Mouse (Mus musculus) kidney, adult 2 months (tissue): ENCODE measurements around the gene Gabrr2. TPM values are rescaled to one million over a fixed set of nuclear protein-coding genes. Genes with fewer than 3 reads are reported as not detected.
"Not testable (repeated sequence)": the region's sequence is repeated elsewhere in the genome, so short reads cannot be mapped to it uniquely, and the experiment has no call there.

ENCODE experiments used
- DNase-seq: peaks from one replicate; pipeline ENCODE4 v3.0.0; 2021
- H3K27ac ChIP-seq: fragments of 200-500 bp; 2 replicates; pipeline ENCODE4 v1.5.1; 2012; ENCODE audit warnings: low read depth, low read length, control low read depth, inconsistent platforms; ENCODE audit not compliant: insufficient read depth
- H3K27me3 ChIP-seq: fragments of 200-500 bp; replicated peaks from 2 replicates; pipeline ENCODE4 v1.6.1; 2012; ENCODE audit warnings: mild to moderate bottlenecking, moderate library complexity, low read length, inconsistent platforms; ENCODE audit not compliant: control insufficient read depth, insufficient read depth
- H3K36me3 ChIP-seq: fragments of 200-500 bp; 2 replicates; pipeline ENCODE4 v1.6.1; 2012; ENCODE audit warnings: mild to moderate bottlenecking, moderate library complexity, low read length, inconsistent platforms; ENCODE audit not compliant: control insufficient read depth, insufficient read depth
- H3K4me1 ChIP-seq: fragments of 200-500 bp; 2 replicates; pipeline ENCODE4 v1.6.1; 2011; ENCODE audit warnings: low read length; ENCODE audit not compliant: control insufficient read depth, insufficient read depth
- H3K4me3 ChIP-seq: fragments of 200-500 bp; 2 replicates; pipeline ENCODE4 v1.5.1; 2011; ENCODE audit warnings: mild to moderate bottlenecking, low read depth, low read length, control low read depth; ENCODE audit not compliant: insufficient read depth
- CTCF ChIP-seq: fragments of 200-500 bp; conservative IDR thresholded peaks from 2 replicates; pipeline ENCODE4 v1.5.1; 2011; ENCODE audit warnings: low read depth, mild to moderate bottlenecking, control low read depth, low read length, moderate library complexity, mixed read lengths; ENCODE audit not compliant: insufficient read depth, insufficient read length
- POLR2A ChIP-seq: fragments of 200-500 bp; IDR thresholded peaks from one replicate; pipeline ENCODE4 v1.6.1; 2011; ENCODE audit warnings: low read depth, low read length, control low read depth
- WGBS: fragments of 180-500 bp; shearing (Covaris S2); methylation state at CpG from one replicate; pipeline ENCODE4 v1.1.7; 2018; 5-methylcytosine and 5-hydroxymethylcytosine counted together
- polyA plus RNA-seq: library from polyadenylated mRNA; depleted of rRNA; stranded (reverse); fragments of >200 nt; gene quantifications from 2 replicates; pipeline ENCODE4 v1.2.3, GENCODE M21; 2012

Gene Gabrr2
- polyA plus RNA-seq, 1 experiment, result 0.66 TPM

DNA sequence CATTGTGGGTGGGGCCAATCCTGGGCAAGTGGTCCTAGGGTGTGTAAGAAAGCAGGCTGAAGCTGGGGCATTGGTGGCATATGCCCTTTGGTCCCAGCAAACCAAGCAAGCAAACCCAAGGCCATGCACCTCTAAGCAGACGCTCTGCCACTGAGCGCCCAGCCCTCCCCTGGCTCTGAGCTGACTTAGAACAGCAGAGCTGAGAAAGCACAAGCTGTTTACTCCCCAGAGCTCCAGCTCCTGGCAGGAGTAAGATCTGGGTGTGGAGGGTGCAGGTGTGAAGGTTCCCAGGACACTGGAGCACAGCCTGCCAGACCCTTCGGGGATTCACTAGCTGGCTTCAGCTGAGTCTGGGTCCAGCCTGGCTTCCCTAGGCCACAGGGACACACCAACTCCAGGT is 15.7 kb downstream of the Gabrr2 start:
- Histone ChIP-seq H3K36me3 (no peaks in the 10 kb centered on the region), H3K4me3 (no peak overlapping the region), H3K4me1 (no peaks in the 10 kb centered on the region), H3K27me3 (no peaks in the 10 kb centered on the region), H3K27ac (no peak overlapping the region)
- 79% methylated on average over 3 of the region's 3 CpGs for WGBS
- TF ChIP-seq CTCF (no peak), POLR2A (no peak)
- no peak for DNase-seq

- TF ChIP-seq POLR2A (no peak), CTCF (no peak)
- no peaks in the 10 kb centered on the region for H3K27me3 ChIP-seq
- 71% methylated on average over 6 of the region's 6 CpGs for WGBS
- no peak for DNase-seq
- H3K27ac ChIP-seq, result no peak overlapping the region
- no peak overlapping the region for H3K4me3 ChIP-seq
- H3K4me1 ChIP-seq, result no peaks in the 10 kb centered on the region
- H3K36me3 ChIP-seq, result no peaks in the 10 kb centered on the region
These were observed 36.4 kb downstream of the Gabrr2 start for GRCm38 (mm10) chr4:33099118-33099694.

DNA sequence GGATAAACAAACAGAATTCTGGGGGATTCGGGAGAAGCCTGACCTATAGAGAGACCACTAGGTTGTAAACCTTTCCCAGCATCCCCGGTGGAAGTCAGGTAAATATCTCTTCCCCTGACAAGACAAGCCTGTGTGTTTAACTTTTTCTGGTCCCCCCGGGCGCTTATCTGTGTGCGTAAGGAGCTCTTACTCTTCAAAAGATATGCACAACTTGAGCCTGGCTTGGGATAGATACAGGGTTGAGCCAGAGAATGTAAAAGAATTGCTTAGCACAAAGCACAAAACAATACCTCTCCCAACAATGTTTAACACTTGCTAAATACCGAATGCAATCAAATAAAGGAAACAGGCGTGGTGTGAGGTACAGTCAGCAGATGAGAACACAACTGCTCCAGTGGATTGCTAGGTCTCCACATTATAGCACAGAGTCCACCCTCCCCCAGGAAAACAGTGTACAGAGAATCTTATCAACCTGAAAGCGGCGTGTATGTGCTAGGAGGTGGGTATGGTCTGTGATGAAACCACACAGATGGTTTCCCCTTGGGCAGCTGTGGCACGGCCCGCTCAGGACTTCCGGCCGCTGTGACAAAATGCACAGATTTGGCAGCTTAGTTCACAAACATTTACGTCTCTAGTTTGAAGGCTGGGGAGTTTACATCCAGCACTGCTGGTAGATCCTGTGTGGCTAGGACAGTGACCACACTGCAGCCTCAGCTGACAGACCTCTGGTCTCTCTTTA is 47.1 kb downstream of the Gabrr2 start:
- TF ChIP-seq CTCF (no peak), POLR2A (no peak)
- Histone ChIP-seq H3K27me3 (no peaks in the 10 kb centered on the region), H3K4me1 (no peaks in the 10 kb centered on the region), H3K27ac (no peak overlapping the region), H3K36me3 (no peaks in the 10 kb centered on the region), H3K4me3 (no peak overlapping the region)
- no peak for DNase-seq
- WGBS, result 79% methylated on average over 14 of the region's 14 CpGs

GRCm38 (mm10) chr4:33110845-33111244 is 48.0 kb downstream of the Gabrr2 start:
- Histone ChIP-seq H3K36me3 (no peaks in the 10 kb centered on the region), H3K27ac (no peak overlapping the region), H3K27me3 (no peaks in the 10 kb centered on the region), H3K4me1 (no peaks in the 10 kb centered on the region), H3K4me3 (no peak overlapping the region)
- no peak for TF ChIP-seq CTCF
- TF ChIP-seq POLR2A, result no peak
- no peak for DNase-seq
- 82% methylated on average over 7 of the region's 7 CpGs for WGBS

GRCm38 (mm10) chr4:33111358-33111757 is 48.6 kb downstream of the Gabrr2 start:
- no peak for DNase-seq
- TF ChIP-seq POLR2A (no peak), CTCF (no peak)
- Histone ChIP-seq H3K27ac (no peak overlapping the region), H3K4me3 (no peak overlapping the region), H3K4me1 (no peaks in the 10 kb centered on the region), H3K36me3 (no peaks in the 10 kb centered on the region), H3K27me3 (no peaks in the 10 kb centered on the region)
- 68% methylated on average over 9 of the region's 9 CpGs for WGBS

GRCm38 (mm10) chr4:33112866-33113265 is 50.1 kb downstream of the Gabrr2 start:
- H3K36me3 ChIP-seq, H3K4me3 ChIP-seq, DNase-seq, H3K27ac ChIP-seq, H3K27me3 ChIP-seq, H3K4me1 ChIP-seq: not testable (repeated sequence)
- 96% methylated on average over 14 of the region's 14 CpGs for WGBS

DNA sequence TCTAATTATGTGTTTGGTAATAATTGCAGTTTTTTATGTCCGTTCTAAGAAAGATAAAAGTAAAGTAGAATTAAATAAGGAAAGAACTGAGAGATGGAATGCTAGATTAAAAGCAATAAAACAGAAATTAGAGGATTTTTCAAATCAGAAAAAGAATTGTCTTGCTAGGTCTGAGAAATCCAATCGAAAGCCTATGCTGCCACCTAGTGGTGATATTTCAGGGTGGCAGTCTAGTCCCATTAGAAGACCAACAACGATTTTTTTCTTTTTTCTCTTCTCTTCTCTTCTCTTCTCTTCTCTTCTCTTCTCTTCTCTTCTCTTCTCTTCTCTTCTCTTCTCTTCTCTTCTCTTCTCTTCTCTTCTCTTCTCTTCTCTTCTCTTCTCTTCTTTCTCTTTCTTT is 56.3 kb downstream of the Gabrr2 start:
- WGBS, result 5% methylated on average over 3 of the region's 3 CpGs
- peak; percentile 74 for DNase-seq

More for the DNA sequence above, 56.3 kb downstream of the Gabrr2 start:
- H3K27ac ChIP-seq, H3K4me3 ChIP-seq, H3K36me3 ChIP-seq, H3K27me3 ChIP-seq, H3K4me1 ChIP-seq: not testable (repeated sequence)
- peak; percentile 48 for TF ChIP-seq CTCF
